Mouse (Mus musculus) intestine, postnatal 0 days (tissue): Measurements from ENCODE around the gene Ddx31. TPM values are rescaled to one million over a fixed set of nuclear protein-coding genes. Genes with fewer than 3 reads are reported as not detected.

Source experiments
- ATAC-seq: fragments of 200-750 bp; cut with Nextera tagmentation; 2 replicates; pipeline ENCODE4 v1.8.0; 2017; ENCODE audit warnings: mild to moderate bottlenecking, moderate TSS enrichment, moderate library complexity
- H3K27ac ChIP-seq: fragments of 300-500 bp; sonication (generic); 2 replicates; pipeline ENCODE4 v1.5.1; 2014; ENCODE audit warnings: mild to moderate bottlenecking, low read depth, low read length, moderate library complexity
- H3K27me3 ChIP-seq: fragments of 300-500 bp; sonication (generic); replicated peaks from 2 replicates; pipeline ENCODE4 v1.6.1; 2014; ENCODE audit warnings: low read length, mixed read lengths; ENCODE audit not compliant: control insufficient read depth, insufficient read depth
- H3K36me3 ChIP-seq: fragments of 300-500 bp; sonication (generic); 2 replicates; pipeline ENCODE4 v1.6.1; 2014; ENCODE audit warnings: mild to moderate bottlenecking, moderate library complexity; ENCODE audit not compliant: control insufficient read depth, insufficient read depth
- H3K4me1 ChIP-seq: fragments of 300-500 bp; sonication (generic); replicated peaks from 2 replicates; pipeline ENCODE4 v1.6.1; 2014; ENCODE audit warnings: antibody characterized with exemption, low read length, mixed read lengths; ENCODE audit not compliant: control insufficient read depth, insufficient read depth
- H3K4me2 ChIP-seq: fragments of 300-500 bp; sonication (generic); replicated peaks from 2 replicates; pipeline ENCODE4 v1.6.1; 2014; ENCODE audit warnings: low read depth, mild to moderate bottlenecking, moderate library complexity
- H3K4me3 ChIP-seq: fragments of 300-500 bp; sonication (generic); 2 replicates; pipeline ENCODE4 v1.5.1; 2014; ENCODE audit warnings: low read depth, low read length
- H3K9ac ChIP-seq: fragments of 300-500 bp; sonication (generic); 2 replicates; pipeline ENCODE4 v1.6.1; 2014; ENCODE audit warnings: mild to moderate bottlenecking, low read depth, low read length
- H3K9me3 ChIP-seq: fragments of 300-500 bp; sonication (generic); 2 replicates; pipeline ENCODE4 v1.6.1; 2016; ENCODE audit warnings: mixed run types; ENCODE audit not compliant: control insufficient read depth
- CTCF ChIP-seq: sonication (generic); IDR thresholded peaks from 2 replicates; pipeline ENCODE4 v1.5.1; 2016; ENCODE audit warnings: low read depth, mild to moderate bottlenecking, control low read depth, antibody characterized with exemption, moderate library complexity
- WGBS: fragments of 180-500 bp; shearing (Covaris S2); extraction: QIAGEN DNeasy Blood & Tissue Kit; methylation state at CpG from one replicate; pipeline ENCODE4 v1.1.7; 2014; 5-methylcytosine and 5-hydroxymethylcytosine counted together
- polyA plus RNA-seq: library from polyadenylated mRNA; unstranded; fragments of >200 nt; fragmentation: Nextera tagmentation; extraction: Ambion mirVana; gene quantifications from 2 replicates; pipeline ENCODE4 v1.2.1, GENCODE M21; 2015

Gene Ddx31
- polyA plus RNA-seq, 1 experiment from 2014 or later, result 3.0 TPM

DNA sequence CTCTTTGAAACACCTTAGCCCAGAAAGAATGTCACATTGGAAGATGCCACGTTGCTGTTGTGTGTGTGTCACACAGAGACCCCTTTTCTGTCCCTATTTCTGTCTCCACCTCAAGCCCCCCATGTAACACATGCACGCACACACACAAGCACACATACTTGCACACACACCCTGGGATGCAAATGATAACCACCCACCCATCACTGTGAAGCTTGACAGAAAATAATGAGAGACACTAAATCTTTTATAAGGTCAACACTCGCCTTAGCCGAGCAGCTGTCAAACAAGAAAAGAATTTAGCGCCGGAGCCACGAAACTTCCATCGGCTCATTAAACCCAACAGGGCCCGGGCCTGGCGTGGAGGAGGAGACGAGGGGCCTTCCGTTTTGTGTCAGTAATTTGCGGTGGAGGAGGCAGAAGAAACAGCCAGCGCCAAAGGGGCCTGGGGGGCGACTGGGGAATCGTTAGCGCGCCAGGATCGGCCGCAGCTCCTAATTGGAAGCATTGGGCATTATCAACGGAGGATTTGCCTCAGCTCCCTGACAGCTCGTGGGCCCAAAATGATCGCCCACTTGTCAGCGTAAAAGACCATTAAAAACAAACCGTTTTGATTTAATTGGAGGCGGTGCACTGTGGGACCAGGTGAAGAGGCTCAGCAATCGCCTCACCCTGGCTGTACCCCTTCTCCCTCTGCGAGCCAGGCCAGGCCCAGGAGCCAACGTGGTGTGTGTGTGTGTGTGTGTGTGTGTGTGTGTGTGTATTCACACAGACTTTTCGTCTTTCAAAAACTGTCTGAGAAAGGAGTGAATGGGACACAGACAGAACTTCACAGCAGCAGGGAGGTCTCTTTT is 103.7 kb downstream of the Ddx31 start:
- Histone ChIP-seq H3K4me1 (no peaks in the 10 kb centered on the region), H3K4me3 (no peak overlapping the region), H3K27me3 (no peaks in the 10 kb centered on the region), H3K36me3 (no peaks in the 10 kb centered on the region), H3K4me2 (no peak overlapping the region), H3K27ac (no peak overlapping the region), H3K9me3 (no peaks in the 10 kb centered on the region), H3K9ac (no peak overlapping the region)
- TF ChIP-seq CTCF, result no peak
- ATAC-seq, result no peak
- 57% methylated on average over 29 of the region's 30 CpGs for whole genome bisulfite sequencing

DNA sequence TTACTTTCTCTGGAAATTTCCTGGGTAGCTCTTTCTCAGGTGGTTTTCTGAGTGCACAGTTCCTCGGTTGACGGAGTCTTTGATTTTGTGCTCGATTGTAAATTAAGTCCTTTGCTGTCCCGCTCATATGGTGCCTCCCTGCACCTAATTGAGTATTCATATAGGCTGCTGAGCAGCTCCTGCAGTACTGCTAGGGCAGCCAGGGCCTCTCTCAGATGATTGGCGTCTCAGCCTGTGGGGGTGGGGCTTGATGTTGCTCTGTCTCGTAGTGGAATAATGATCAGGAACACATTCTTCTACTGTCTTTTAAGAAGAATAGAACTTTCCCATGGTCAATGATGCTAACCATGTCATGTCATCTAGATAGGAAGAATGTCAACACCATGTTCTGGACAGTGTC is 105.2 kb downstream of the Ddx31 start:
- H3K36me3 ChIP-seq, result no peaks in the 10 kb centered on the region

GRCm38 (mm10) chr2:28946312-28946711 is 106.1 kb downstream of the Ddx31 start:
- no peak overlapping the region for H3K27ac ChIP-seq
- TF ChIP-seq CTCF, result no peak
- H3K27me3 ChIP-seq, result no peaks in the 10 kb centered on the region
- no peak for ATAC-seq
- H3K36me3 ChIP-seq, result no peaks in the 10 kb centered on the region
- no peak overlapping the region for H3K4me3 ChIP-seq
- H3K4me1 ChIP-seq, result no peaks in the 10 kb centered on the region
- no peak overlapping the region for H3K4me2 ChIP-seq
- H3K9me3 ChIP-seq, result no peaks in the 10 kb centered on the region
- WGBS, result 84% methylated on average over 3 of the region's 3 CpGs
- no peak overlapping the region for H3K9ac ChIP-seq

More for the DNA sequence above, 105.2 kb downstream of the Ddx31 start:
- H3K4me1 ChIP-seq, result no peaks in the 10 kb centered on the region
- WGBS, result 70% methylated on average over 6 of the region's 6 CpGs
- no peak overlapping the region for H3K9ac ChIP-seq
- no peak for TF ChIP-seq CTCF
- H3K27me3 ChIP-seq, result no peaks in the 10 kb centered on the region
- H3K4me2 ChIP-seq, result no peak overlapping the region
- no peak overlapping the region for H3K27ac ChIP-seq
- no peak overlapping the region for H3K4me3 ChIP-seq
- H3K9me3 ChIP-seq, result no peaks in the 10 kb centered on the region
- ATAC-seq, result no peak

DNA sequence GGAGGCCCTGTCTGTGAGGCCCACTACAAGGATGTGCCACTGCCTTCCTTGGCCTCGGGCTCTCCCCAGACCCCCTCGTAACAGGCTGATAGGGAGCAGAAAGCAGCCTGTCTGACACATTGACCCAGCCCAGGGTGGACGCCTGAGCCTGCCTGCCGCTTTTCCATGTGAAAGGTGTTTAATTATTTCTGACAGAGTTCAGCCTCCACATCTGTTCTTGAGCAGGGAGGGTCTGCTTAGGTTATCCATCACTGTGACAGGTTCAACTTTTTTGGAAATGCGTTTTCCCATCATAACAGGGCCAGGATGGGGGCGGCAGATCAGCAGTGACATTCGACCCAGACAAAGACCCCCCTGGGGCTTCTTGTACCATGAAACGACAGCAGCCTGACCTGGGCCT is 112.8 kb downstream of the Ddx31 start:
- no peak for ATAC-seq
- Histone ChIP-seq H3K4me1 (no peaks in the 10 kb centered on the region), H3K9me3 (no peaks in the 10 kb centered on the region), H3K4me3 (no peak overlapping the region), H3K9ac (no peak overlapping the region), H3K27me3 (no peaks in the 10 kb centered on the region), H3K4me2 (no peak overlapping the region), H3K36me3 (no peaks in the 10 kb centered on the region), H3K27ac (no peak overlapping the region)
- WGBS, result 48% methylated on average over 8 of the region's 8 CpGs
- TF ChIP-seq CTCF, result no peak

DNA sequence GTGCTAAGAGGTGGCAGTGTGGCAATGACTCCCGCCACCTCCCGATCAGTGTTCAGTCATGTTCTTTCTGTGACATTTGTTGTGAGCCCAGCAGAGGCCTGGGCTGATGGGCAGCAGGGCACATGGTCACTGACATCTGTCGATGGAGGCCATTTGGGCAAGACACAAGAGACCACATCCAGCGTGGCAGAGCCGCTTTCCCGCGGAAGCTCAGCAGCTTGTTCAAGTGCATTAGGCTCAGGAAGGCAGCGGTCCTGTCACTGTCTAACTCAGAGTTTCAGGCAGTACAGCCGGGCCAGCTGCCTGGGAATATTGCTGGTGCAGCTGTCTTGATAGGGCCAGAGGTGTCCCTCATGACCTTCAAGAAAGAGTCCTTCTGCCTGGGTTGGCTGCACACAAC is 114.4 kb downstream of the Ddx31 start:
- no peak for ATAC-seq
- H3K9ac ChIP-seq, result no peak overlapping the region
- no peak overlapping the region for H3K27ac ChIP-seq
- no peak for TF ChIP-seq CTCF
- H3K4me3 ChIP-seq, result no peak overlapping the region
- H3K36me3 ChIP-seq, result no peaks in the 10 kb centered on the region
- no peak overlapping the region for H3K4me2 ChIP-seq
- WGBS, result 85% methylated on average over 9 of the region's 9 CpGs
- no peaks in the 10 kb centered on the region for H3K27me3 ChIP-seq
- no peaks in the 10 kb centered on the region for H3K9me3 ChIP-seq
- no peaks in the 10 kb centered on the region for H3K4me1 ChIP-seq

Other genes starting within 250 kb of the Ddx31 start
- gene Gfi1b, start 218.4 kb upstream of the Ddx31 start, polyA plus RNA-seq, result 0.34 TPM in 1 of 2 replicates, not detected in the other
- 6.5 and 8.2 TPM in 2 replicates for gene Tsc1, start 199.2 kb upstream of the Ddx31 start, polyA plus RNA-seq
- gene Spaca9, start 140.7 kb upstream of the Ddx31 start, polyA plus RNA-seq, result 0.60 and 0.86 TPM in 2 replicates
- 0.16 TPM in 1 of 2 replicates, not detected in the other for gene Ak8, start 140.2 kb upstream of the Ddx31 start, polyA plus RNA-seq
- 3.0 and 3.7 TPM in 2 replicates for gene Gtf3c4, start within 50 bp of the Ddx31 start, polyA plus RNA-seq
- not detected in 2 replicates for gene Barhl1, start 76.3 kb downstream of the Ddx31 start, polyA plus RNA-seq
- gene Cfap77, start 214.7 kb downstream of the Ddx31 start, polyA plus RNA-seq, result 0.08 and 0.20 TPM in 2 replicates
- 4.3 and 4.9 TPM in 2 replicates for gene Ttf1, start 219.9 kb downstream of the Ddx31 start, polyA plus RNA-seq